In the genomic region with DNA sequence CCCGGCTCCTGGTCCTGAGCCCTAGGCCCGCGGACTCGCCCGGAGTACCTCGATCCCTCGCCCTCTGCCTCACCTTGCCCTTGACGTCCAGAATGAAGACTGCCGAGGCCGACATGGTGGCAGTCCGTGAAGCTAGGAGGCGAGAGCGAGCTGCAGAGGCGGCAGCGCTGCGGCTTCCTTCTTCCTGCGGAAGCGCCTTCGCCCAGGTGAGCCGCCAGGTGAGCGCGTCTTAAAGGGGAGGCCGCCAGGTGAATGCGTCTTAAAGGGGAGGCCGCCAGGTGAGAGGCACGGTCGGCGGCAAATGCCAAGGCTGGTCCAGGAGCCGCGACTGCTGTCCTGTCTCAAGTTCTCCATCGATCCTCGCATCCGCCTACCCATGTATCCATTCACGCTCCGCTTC, we compare ENCODE assay signal across 7 mouse cellular contexts. TPM values are rescaled to one million over a fixed set of nuclear protein-coding genes. Genes with fewer than 3 reads are reported as not detected.
DNase-seq lines count a peak whose midpoint lies in the region; ATAC-seq and TF ChIP-seq lines count a peak whose summit lies in the region.

A gene (minus strand): TSS at position 204 of the 400 bp plus-strand sequence.

- no peak for TF ChIP-seq EP300 in ES-Bruce4 (IDR thresholded peaks at IDR 0.05; ENCODE audit: insufficient read depth, low read depth, low read length)
- TF ChIP-seq EP300 in lung, postnatal 0 days (IDR thresholded peaks at IDR 0.05): no peak

- peak within 1 kb of the TSS; percentile 83 for H3K4me3 ChIP-seq in ES-Bruce4 (ENCODE audit: low read depth, low read length)
- H3K4me3 ChIP-seq in lung, postnatal 0 days (ENCODE audit: low read depth, low read length): peak within 1 kb of the TSS; percentile 36

- no peak for TF ChIP-seq CTCF in ES-Bruce4 (IDR thresholded peaks at IDR 0.05; ENCODE audit: low read depth, low read length)
- TF ChIP-seq CTCF in lung, postnatal 0 days (IDR thresholded peaks at IDR 0.05): peak; percentile 58

- no peaks in the 10 kb centered on the region for H3K9me3 ChIP-seq in ES-Bruce4 (replicated peaks; ENCODE audit: control insufficient read depth, insufficient read depth, low read length, poor library complexity, severe bottlenecking)
- no peaks in the 10 kb centered on the region for H3K9me3 ChIP-seq in lung, postnatal 0 days (ENCODE audit: low read length)

- ATAC-seq in lung, postnatal 0 days: peak; percentile 71
- no peak for ATAC-seq in CD4-positive, CD25-positive, alpha-beta regulatory T cell, adult 4 months

- WGBS in lung, postnatal 0 days: 10% methylated on average over 28 of the region's 35 CpGs

- no peak for TF ChIP-seq POLR2A in ES-Bruce4 (IDR thresholded peaks at IDR 0.05; ENCODE audit: insufficient read depth, low read length)

- no peaks in the 10 kb centered on the region for H3K36me3 ChIP-seq in ES-Bruce4 (ENCODE audit: control insufficient read depth, insufficient read depth, low read length, poor library complexity, severe bottlenecking)
- H3K36me3 ChIP-seq in lung, postnatal 0 days (ENCODE audit: insufficient read depth, low read length): no peaks in the 10 kb centered on the region

- peaks cover 4% of the 10 kb centered on the region for H3K4me1 ChIP-seq in ES-Bruce4 (ENCODE audit: control insufficient read depth, insufficient read depth, low read length)
- H3K4me1 ChIP-seq in lung, postnatal 0 days (ENCODE audit: insufficient read depth, low read depth, low read length): no peaks in the 10 kb centered on the region

- peak within 1 kb of the TSS; percentile 42 for H3K4me2 ChIP-seq in lung, postnatal 0 days (replicated peaks; ENCODE audit: low read depth, low read length)

- peak within 1 kb of the TSS; percentile 54 for H3K9ac ChIP-seq in ES-Bruce4 (ENCODE audit: low read depth, poor library complexity, severe bottlenecking)
- H3K9ac ChIP-seq in lung, postnatal 0 days (replicated peaks; ENCODE audit: low read depth): no peak within 1 kb of the TSS; the same call in 1 of the 2 replicates

- H3K27ac ChIP-seq in ES-Bruce4 (ENCODE audit: insufficient read depth, low read length): no peak within 1 kb of the TSS
- peak within 1 kb of the TSS; percentile 52 for H3K27ac ChIP-seq in lung, postnatal 0 days (ENCODE audit: low read length)

- DNase-seq in ZHBTc4 (ENCODE audit: low read depth, low spot score): peak; percentile 28
- DNase-seq in kidney, adult 18-20 months: peak; percentile 68
- DNase-seq in lung, postnatal 0 days (ENCODE audit: low spot score): peak; percentile 83
- DNase-seq in gastrocnemius, adult 18-20 months (ENCODE audit: low spot score): no peak
- DNase-seq in embryo, embryonic 11 days: no peak

- no peaks in the 10 kb centered on the region for H3K27me3 ChIP-seq in ES-Bruce4 (ENCODE audit: control insufficient read depth, insufficient read depth, low read length, poor library complexity, severe bottlenecking)
- no peaks in the 10 kb centered on the region for H3K27me3 ChIP-seq in lung, postnatal 0 days (replicated peaks; ENCODE audit: insufficient read depth, low read length)

RNA-seq across cellular contexts. Expression of the gene that starts here (rescaled TPM):
- 83.3 and 87.8 TPM in 2 replicates for polyA plus RNA-seq in ES-Bruce4 (2011; ENCODE audit: insufficient read depth, insufficient read length, low read depth, missing spikeins)
- polyA plus RNA-seq in lung, postnatal 0 days (2015; fragmentation: Nextera tagmentation; extraction: Ambion mirVana): 35.9 and 36.4 TPM in 2 replicates
- not detected for total RNA-seq in gastrocnemius, adult 18-20 months (2021)
- polyA plus RNA-seq in CD4-positive, CD25-positive, alpha-beta regulatory T cell, adult 4 months (2017; shearing (Covaris generic)): 1 to 10 TPM; 2.4 to 2.9 TPM

Comparison
In these comparisons a context has a peak if more than half of its experiments do, and no peak if none do; other contexts are left out.
1. DNase-seq: peak in ZHBTc4 (single experiment), kidney, adult 18-20 months (single experiment) and lung, postnatal 0 days (single experiment); none in gastrocnemius, adult 18-20 months (single experiment) and embryo, embryonic 11 days (single experiment).